Mouse (Mus musculus): ENCODE measurements around the gene Gm12248. TPM values are rescaled to one million over a fixed set of nuclear protein-coding genes. Genes with fewer than 3 reads are reported as not detected.

Gm12248 gene
- total RNA-seq, 2 experiments from 2014 or later = not detected

DNA sequence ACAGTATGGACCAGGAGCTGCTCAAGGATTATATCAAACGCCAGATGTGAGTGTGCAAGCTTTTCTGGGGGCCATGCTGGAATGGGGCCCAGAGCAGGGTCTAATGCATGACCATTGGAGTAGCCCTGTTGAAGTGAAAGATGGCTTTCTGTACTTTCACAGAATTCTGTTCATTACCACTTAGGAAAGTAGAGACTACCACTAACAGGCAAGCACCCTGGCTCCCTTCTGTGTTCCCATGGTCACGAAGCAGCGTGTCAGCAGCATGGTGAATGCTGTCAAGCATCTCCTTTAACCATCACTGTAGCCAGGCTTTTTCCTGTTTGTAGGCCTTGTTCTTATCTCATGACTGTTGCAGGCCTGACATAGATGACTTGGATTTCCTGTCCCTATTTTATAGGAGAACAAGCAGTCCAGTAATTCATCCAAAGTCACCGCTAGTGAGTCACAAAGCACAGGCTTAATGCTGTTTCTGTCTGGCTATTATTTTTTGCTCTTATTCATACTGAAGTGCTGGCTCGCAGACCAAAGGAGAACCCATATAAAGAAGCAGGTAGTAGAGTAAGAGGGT lies 50.0 kb downstream of the Gm12248 start:
- ATAC-seq (replicated peaks; ENCODE audit: low FRiP score, poor library complexity, severe bottlenecking) = no peak

DNA sequence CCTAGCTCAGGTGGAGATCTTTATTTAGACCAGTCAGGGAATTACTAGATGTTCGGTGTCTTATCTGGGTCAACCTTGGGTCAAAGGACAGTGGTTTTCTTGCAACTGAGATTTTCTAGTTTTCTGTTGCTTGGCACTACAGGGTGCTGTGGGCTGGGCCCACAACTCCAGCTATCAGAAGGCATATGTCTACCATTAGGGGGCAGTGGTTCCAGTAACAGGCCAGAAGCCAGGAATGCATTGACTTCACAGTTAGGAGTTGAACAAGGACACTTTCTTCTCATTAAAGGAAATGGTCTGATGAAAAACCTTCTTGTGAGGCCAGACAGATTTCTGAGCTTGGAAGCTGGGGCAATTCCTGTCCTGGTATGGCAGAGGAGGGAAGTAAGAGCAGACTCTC lies 53.9 kb downstream of the Gm12248 start:
- ATAC-seq (replicated peaks; ENCODE audit: low FRiP score, poor library complexity, severe bottlenecking) = no peak

DNA sequence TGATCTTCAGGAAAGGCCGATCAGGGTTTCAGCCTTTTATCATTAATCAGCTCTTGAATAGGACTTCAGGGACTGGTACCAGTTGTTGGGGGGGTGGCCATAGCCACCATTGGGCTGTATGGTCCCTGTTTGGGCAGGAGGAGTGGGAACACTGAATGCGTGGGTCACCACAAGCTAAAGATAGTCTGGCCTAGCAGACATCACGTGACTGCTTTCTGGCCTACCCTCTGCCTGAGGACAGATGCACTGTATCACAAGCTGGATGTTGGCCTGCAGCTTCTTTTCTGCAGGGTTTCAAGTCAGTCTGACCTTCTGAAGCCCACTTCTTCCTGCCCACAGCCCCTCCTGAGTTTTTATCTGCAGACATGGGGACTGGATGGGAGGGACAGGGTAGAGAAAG lies 59.3 kb downstream of the Gm12248 start:
- ATAC-seq (replicated peaks; ENCODE audit: low FRiP score, poor library complexity, severe bottlenecking) = no peak

DNA sequence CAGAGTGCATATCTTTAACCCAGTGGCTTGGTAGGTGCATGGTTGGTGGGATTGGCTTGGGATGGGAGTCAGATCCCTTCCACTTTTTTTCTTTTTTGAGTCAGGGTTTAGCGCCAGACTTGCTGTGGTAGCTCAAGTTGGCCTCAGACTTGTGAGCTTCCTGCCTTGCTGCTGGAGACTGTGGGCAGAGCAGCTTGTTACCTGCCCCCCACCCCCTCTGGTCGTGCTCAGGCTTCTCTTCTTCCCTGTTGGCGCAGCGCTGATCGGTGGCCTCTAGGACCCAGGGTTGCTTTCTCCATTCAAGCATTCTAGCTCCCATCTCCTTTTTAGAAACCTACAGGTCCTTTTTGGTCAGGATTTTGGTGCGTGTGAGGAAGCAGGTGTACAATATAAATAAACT lies 61.8 kb downstream of the Gm12248 start:
- ATAC-seq (replicated peaks; ENCODE audit: low FRiP score, poor library complexity, severe bottlenecking) = no peak

DNA sequence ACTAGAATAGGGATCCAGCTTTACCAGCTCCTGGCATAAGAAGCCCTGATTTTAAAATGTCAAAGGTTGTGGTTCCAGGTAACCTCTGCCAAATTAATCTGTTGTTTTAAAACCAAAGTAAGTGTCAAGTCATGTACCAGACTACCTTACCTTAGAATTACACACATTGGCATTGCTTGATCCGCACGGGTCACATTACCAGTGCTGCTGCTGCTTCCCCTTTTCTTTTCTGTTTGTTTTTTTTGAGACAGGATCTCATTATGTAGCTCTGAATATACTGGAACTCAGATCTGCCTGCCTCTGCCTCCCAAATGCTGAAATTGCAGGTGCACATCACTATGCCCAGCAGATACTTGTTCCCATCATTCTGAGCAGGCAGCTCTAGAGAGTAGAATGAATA lies 63.1 kb downstream of the Gm12248 start:
- no peak for ATAC-seq (replicated peaks; ENCODE audit: low FRiP score, poor library complexity, severe bottlenecking)

DNA sequence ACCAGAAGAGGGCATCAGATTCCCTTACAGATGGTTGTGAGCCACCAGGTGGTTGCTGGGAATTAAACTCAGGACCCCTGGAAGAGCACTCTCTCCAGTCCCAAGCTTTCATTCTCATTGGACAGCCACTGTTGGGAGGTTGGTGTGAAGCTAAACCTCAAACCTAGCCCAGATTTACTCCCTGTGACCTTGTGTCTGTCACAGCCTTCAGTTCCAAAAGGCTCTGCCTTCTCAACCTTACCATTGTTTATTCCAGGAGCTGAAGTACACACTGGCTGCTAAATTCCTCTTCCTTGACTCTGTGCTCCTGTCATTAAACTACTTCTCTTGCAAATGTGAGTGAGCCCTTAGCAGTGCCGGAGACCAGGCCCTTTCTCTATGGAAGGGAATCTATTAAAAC lies 64.0 kb downstream of the Gm12248 start:
- ATAC-seq (replicated peaks; ENCODE audit: low FRiP score, poor library complexity, severe bottlenecking) = no peak

DNA sequence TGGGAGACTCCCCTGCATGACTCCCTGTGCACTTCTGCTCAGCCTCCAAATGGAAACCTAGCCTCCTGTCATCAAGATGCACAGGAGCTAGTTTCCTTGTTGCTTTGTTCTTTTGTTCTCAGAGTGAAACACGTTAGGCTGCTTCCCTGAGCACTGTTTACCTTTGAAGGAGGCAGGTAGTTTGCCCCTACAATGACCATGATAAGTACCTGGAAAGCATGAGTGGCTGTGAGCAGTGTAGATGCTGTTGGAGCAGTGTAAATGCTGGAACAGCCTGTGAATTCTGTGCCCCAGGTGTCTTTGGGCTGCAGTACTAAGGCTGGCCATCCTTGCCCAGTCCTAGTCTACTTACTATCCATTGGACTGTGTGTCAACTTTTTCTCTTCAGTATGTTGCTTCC lies 66.1 kb downstream of the Gm12248 start:
- no peak for ATAC-seq (replicated peaks; ENCODE audit: low FRiP score, poor library complexity, severe bottlenecking)

DNA sequence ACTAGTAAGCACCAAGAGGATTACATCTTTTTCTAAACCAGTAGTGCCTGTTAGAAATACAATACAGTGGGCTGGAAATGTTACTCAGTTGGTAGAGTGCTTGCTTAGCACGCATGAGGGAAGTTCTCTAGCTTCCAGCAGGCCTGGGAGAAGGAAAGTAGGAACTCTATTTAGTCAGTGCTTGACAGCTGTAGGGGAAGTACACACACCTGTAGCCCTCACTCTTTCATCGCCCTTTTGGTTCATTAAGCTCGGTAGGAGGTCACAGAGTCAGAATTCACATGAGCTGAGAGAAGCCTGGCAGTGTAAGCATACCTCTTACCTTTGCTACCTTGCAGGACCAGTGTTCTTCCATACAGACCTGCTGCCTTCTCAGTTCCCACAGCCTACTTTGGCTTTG lies 66.6 kb downstream of the Gm12248 start:
- ATAC-seq (replicated peaks; ENCODE audit: low FRiP score, poor library complexity, severe bottlenecking) = no peak

DNA sequence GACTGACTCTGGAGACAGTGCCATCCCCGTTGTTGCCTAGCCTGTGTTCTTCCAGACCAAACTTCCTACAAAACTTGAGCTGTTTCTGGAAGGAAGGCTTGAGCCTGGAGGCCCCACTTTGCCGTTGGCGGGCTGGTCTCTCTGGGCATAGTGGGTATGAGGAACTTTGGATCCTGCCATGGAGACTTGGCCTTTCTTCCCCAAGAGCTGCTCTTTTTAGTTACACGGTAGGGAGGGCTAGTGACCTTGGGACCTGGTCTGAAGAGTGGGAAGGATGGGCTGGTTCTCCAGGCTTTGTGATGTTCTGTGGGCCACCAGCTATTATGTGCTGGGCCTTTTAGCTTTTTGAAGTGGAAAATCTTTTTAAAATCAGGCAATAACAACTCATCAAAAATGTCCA lies 67.1 kb downstream of the Gm12248 start:
- ATAC-seq (replicated peaks; ENCODE audit: low FRiP score, poor library complexity, severe bottlenecking) = no peak

DNA sequence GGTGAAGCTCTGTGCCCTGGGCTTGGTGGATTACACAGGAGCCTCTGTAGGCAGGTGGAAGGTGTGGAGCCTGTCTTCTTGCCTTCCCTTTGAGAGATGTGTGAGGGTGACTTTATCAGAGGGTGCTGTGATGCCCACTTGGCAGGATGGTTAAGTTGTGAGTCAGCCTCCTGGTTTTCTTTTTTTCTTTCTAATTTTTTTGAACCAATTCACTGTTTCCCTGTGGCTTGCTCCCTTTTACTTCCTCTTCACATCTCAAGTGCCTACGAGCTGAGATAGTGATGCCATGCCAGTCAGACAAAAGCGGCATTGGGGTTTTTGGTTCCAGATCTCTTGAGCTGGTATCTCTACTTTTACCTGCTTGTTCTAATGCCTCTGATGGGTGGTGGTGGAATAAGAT lies 68.3 kb downstream of the Gm12248 start:
- no peak for ATAC-seq (replicated peaks; ENCODE audit: low FRiP score, poor library complexity, severe bottlenecking)

DNA sequence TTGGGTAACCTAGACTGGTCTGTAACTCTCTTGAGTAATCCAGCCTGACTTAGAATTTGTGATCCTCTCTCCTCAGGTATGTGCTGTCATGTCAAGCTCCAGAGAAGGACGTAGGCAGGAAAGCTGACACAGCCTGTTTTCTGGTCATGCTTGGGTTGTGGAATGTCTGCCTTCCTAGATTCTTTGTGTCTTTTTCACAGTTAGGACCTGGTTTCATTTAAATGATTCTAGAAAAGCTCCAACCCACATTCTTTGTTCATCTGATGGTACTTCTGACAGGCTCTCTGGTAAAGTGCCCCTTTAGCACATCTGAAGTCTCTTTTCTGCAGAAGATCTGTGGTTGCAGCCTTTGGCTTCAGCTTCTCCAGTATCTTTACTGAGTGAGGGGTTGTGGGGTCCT lies 68.7 kb downstream of the Gm12248 start:
- ATAC-seq (replicated peaks; ENCODE audit: low FRiP score, poor library complexity, severe bottlenecking) = no peak

DNA sequence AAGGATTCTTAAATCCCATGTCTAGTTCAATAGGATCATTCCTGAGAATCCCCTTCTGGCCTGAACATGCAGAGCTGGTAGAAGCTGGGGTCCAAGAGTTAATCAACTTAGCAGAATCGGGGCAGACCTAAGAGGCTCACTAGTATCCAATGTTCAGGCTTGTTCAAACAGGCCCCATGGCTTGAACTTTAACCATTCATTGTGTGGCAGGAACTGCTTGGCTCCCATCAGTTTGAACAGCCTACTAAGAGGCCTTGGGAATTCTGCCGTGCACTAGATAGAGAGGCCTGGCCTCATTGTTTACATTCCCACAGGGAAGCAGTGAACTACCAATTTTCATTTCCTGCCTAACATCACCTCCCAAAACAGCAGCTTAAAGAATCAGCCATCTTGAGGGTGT lies 71.3 kb downstream of the Gm12248 start:
- ATAC-seq (replicated peaks; ENCODE audit: low FRiP score, poor library complexity, severe bottlenecking) = no peak

DNA sequence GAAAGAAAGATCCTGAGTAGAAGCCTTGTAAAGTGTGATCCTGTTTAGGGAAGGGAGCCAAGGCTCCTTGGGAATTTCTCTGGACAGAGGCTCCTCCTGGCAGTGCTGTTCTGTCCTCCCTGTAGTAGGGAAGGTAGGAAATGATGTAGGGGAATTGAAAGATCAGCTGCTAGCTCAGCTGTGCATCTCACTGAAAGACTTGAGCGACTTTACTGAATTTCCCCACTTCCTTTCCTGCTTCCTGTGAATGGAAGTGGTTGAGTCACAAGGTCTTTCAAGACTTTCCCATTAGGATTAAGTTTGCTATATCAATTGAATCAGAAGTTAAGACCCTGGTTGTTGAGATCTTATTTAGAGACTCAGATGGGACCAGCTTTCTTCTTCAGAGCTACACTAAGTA lies 71.8 kb downstream of the Gm12248 start:
- no peak for ATAC-seq (replicated peaks; ENCODE audit: low FRiP score, poor library complexity, severe bottlenecking)

DNA sequence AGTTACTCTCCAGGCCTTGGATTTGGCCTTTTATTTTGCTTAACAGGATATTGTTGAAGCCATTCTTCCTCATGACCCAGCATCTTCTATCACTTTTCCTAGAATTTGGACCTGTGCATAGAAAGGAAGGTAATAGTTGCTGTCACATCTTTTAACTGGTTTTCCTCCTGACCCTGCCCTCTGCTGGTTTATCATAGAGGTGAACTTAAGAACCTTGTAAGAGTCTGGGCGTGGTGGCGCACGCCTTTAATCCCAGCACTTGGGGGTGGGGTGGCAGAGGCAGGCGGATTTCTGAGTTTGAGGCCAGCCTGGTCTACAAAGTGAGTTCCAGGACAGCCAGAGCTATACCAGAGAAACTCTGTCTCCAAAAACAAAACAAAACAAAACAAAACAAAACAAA lies 74.2 kb downstream of the Gm12248 start:
- ATAC-seq (replicated peaks; ENCODE audit: low FRiP score, poor library complexity, severe bottlenecking) = 0 out of 2 replicates have a peak, but pooled peaks have one; percentile 62

DNA sequence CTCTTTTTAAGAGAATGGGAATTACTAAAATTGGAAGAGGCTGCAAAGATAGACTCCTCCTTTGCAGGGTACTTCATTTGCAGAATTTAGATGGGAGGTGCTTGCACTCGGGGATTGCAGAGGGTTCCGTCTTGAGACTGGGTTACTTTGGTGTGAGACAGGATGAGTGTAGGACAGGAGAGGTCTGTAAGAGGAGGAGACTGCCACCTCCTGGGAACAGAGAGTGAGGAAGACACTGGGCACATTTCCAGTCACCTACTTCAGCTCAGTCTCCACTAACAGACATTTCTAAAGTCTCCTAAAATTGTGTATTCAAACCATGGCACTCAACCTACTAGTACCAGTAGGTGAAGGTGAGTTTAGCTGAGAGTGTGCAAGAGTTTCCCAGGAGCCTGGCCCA lies 74.6 kb downstream of the Gm12248 start:
- ATAC-seq (replicated peaks; ENCODE audit: low FRiP score, poor library complexity, severe bottlenecking) = no peak

DNA sequence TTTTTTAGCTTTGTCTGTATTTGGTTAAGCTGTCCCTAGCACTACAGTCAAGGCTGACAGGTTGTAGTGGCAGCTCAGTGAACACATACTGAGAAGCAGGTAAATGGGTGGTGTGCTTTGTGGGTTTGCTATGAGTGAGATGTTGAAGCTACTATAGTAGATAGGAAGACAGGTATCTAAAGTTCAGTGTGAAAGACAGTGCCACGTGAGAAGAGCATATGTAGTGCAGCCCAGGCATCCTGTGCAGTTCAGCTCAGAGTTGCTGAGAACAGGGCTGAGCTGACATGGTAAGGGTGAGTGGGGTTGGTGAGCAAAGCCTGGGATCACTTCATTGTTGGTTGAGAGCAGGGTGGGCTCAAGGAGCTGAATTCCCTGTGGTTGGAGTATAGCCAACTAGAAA lies 75.5 kb downstream of the Gm12248 start:
- no peak for ATAC-seq (replicated peaks; ENCODE audit: low FRiP score, poor library complexity, severe bottlenecking)

DNA sequence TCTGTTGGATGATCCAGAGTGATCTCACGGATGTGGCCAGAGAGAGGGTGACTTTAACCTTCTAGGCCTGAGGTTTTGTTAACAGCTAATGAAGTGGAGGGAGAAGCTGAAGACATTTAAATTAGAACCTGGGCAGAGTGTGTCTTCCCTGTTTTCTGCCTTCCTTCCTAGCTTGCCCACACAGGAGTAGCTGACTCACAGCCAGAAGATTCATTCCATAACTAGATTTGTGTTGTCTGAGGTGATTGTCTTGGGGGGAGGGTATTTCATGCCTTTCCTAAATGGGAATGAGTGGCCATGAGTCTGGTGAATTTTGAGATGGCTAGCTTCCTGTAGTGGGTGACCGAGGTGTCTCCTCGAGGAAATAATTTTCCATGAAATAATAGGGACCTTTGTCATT lies 76.6 kb downstream of the Gm12248 start:
- no peak for ATAC-seq (replicated peaks; ENCODE audit: low FRiP score, poor library complexity, severe bottlenecking)

DNA sequence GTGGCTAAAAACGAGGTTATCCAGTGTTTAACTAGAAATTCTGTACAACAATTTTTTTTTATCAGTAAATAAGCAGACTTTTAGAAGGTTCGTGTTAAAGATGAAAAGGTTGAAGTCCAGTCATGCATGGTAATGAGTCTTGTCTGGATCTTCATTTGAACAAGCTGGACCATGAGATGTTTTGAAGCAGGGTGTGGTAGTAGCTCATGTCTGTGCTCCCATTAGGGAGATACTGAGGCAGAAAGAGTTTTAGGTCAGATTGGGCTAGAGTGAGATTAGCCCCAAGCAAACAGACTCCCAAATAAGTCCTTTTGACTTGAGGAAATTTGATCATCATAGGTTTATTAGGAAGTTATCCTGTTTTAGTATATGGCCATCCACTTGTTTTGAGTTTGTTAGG lies 77.6 kb downstream of the Gm12248 start:
- no peak for ATAC-seq (replicated peaks; ENCODE audit: low FRiP score, poor library complexity, severe bottlenecking)

DNA sequence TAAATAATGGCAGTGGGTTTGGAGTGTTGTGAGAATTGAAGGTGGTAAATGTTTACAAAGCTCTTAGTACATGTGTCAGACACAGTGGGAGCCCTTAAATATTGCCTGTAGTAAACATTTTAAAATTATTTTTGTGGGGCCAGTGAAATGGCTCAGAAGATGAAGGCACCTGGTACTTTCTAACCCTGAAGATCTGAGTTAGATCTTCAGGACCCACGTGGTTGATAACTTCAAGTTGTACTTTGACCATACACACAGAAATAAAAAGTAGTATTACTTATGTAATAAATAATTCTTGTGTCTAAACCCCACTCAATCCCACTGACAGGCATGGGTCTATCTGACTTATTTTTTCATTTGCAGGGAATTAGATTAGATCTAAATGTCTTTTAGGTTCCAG lies 78.3 kb downstream of the Gm12248 start:
- ATAC-seq (replicated peaks; ENCODE audit: low FRiP score, poor library complexity, severe bottlenecking) = no peak
